In genomic region chr10:81426081-81426671, GRCm38 (mm10) we compare ENCODE assay signal across 8 mouse cellular contexts. TPM values are rescaled to one million over a fixed set of nuclear protein-coding genes. Genes with fewer than 3 reads are reported as not detected.
DNase-seq lines count a peak whose midpoint lies in the region; ATAC-seq and TF ChIP-seq lines count a peak whose summit lies in the region.

No protein-coding gene starts in this region.

- peak overlapping the region; percentile 66 to 91 for H3K4me3 ChIP-seq in MEL (ENCODE audit: control insufficient read depth in 1 of 2, insufficient read depth in 1 of 2, low read depth in 2 of 2, low read length in 2 of 2)
- H3K4me3 ChIP-seq in cortical plate, adult 2 months (ENCODE audit: insufficient read depth, low read length): peak overlapping the region; percentile 80
- peak overlapping the region; percentile 62 for H3K4me3 ChIP-seq in heart, embryonic 11.5 days (ENCODE audit: low read depth, low read length)
- H3K4me3 ChIP-seq in kidney, embryonic 14.5 days (ENCODE audit: low read length): peak overlapping the region; percentile 71
- H3K4me3 ChIP-seq in liver, embryonic 15.5 days (replicated peaks): peak overlapping the region; percentile 59

- no peak for ATAC-seq in heart, embryonic 11.5 days (replicated peaks; ENCODE audit: insufficient number of reproducible peaks, low FRiP score, low TSS enrichment)
- no peak for ATAC-seq in kidney, embryonic 14.5 days (ENCODE audit: low FRiP score, low TSS enrichment)
- ATAC-seq in liver, embryonic 15.5 days (ENCODE audit: insufficient read depth): no peak

- TF ChIP-seq RAD21 in MEL (IDR thresholded peaks at IDR 0.05; ENCODE audit: low read depth, low read length): no peak

- no peaks in the 10 kb centered on the region for H3K27me3 ChIP-seq in MEL (ENCODE audit: control insufficient read depth in 1 of 2, insufficient read depth in 2 of 2, low read length in 2 of 2)
- H3K27me3 ChIP-seq in heart, embryonic 11.5 days (ENCODE audit: control insufficient read depth, insufficient read depth, low read length): peaks cover 15% of the 10 kb centered on the region
- H3K27me3 ChIP-seq in kidney, embryonic 14.5 days (ENCODE audit: control insufficient read depth, insufficient read depth, low read length): no peaks in the 10 kb centered on the region
- H3K27me3 ChIP-seq in liver, embryonic 15.5 days: peaks cover 84% of the 10 kb centered on the region

- peak; percentile 69 for DNase-seq in 3134 (ENCODE audit: extremely low read depth, insufficient read length, low spot score)
- DNase-seq in MEL (ENCODE audit: low read depth, low spot score): peak; percentile 50
- DNase-seq in ovary, postnatal 14 days (ENCODE audit: low spot score): peak; percentile 11
- DNase-seq in c-Kit-positive CD71-positive TER-119-positive erythroid progenitor cells, embryonic 14.5 days (ENCODE audit: low spot score): no peak

- no peak for TF ChIP-seq EP300 in MEL (IDR thresholded peaks at IDR 0.05; ENCODE audit: low read depth in 1 of 2, low read length in 2 of 2)

- H3K4me1 ChIP-seq in MEL (ENCODE audit: control insufficient read depth in 1 of 2, insufficient read depth in 2 of 2, low read length in 2 of 2): peaks cover 0 to 9% of the 10 kb centered on the region in 2 experiments; a peak in 2 of 4 replicates
- H3K4me1 ChIP-seq in cortical plate, adult 2 months (ENCODE audit: control insufficient read depth, insufficient read depth, low read length): peaks cover 7% of the 10 kb centered on the region; the same call in 1 of the 2 replicates
- peaks cover 32% of the 10 kb centered on the region for H3K4me1 ChIP-seq in heart, embryonic 11.5 days (ENCODE audit: control insufficient read depth, insufficient read depth, low read length)
- H3K4me1 ChIP-seq in kidney, embryonic 14.5 days (ENCODE audit: control insufficient read depth, insufficient read depth, low read length): peaks cover 25% of the 10 kb centered on the region
- peaks cover 53% of the 10 kb centered on the region for H3K4me1 ChIP-seq in liver, embryonic 15.5 days (replicated peaks)

- peak overlapping the region; percentile 83 for H3K4me2 ChIP-seq in heart, embryonic 11.5 days
- peak overlapping the region; percentile 63 for H3K4me2 ChIP-seq in kidney, embryonic 14.5 days (replicated peaks; ENCODE audit: low read depth, low read length)
- peak overlapping the region; percentile 69 for H3K4me2 ChIP-seq in liver, embryonic 15.5 days

- peaks cover 7% of the 10 kb centered on the region for H3K79me2 ChIP-seq in MEL (ENCODE audit: control insufficient read depth, insufficient read depth, low read length, poor library complexity)

- H3K27ac ChIP-seq in MEL (ENCODE audit: control insufficient read depth, low read depth, low read length): peak overlapping the region; percentile 11; the same call in 1 of the 2 replicates
- H3K27ac ChIP-seq in cortical plate, adult 2 months (ENCODE audit: insufficient read depth, low read length): peak overlapping the region; percentile 85; the same call in 1 of the 2 replicates
- H3K27ac ChIP-seq in heart, embryonic 11.5 days (ENCODE audit: low read depth, low read length): no peak overlapping the region
- no peak overlapping the region; the same call in 1 of the 2 replicates for H3K27ac ChIP-seq in kidney, embryonic 14.5 days (ENCODE audit: low read depth, low read length)
- no peak overlapping the region for H3K27ac ChIP-seq in liver, embryonic 15.5 days (replicated peaks)

- peak overlapping the region; percentile 81 for H3K9ac ChIP-seq in MEL (ENCODE audit: control insufficient read depth, low read depth, low read length, poor library complexity, severe bottlenecking)
- peak overlapping the region; percentile 74 for H3K9ac ChIP-seq in heart, embryonic 11.5 days (ENCODE audit: low read depth, low read length)
- peak overlapping the region; percentile 79 for H3K9ac ChIP-seq in kidney, embryonic 14.5 days (ENCODE audit: low read depth, low read length)
- peak overlapping the region; percentile 42; the same call in 1 of the 2 replicates for H3K9ac ChIP-seq in liver, embryonic 15.5 days

- no peak; a peak in 1 of 4 replicates for TF ChIP-seq POLR2A in MEL (IDR thresholded peaks at IDR 0.05; ENCODE audit: control insufficient read depth in 1 of 2, insufficient read depth in 1 of 2, low read depth in 1 of 2, low read length in 2 of 2, poor library complexity in 1 of 2)
- TF ChIP-seq POLR2A in cortical plate, adult 2 months (IDR thresholded peaks at IDR 0.05; ENCODE audit: extremely low read depth, insufficient read depth, low read length): no peak

- peaks cover 0 to 3% of the 10 kb centered on the region in 2 experiments; a peak in 1 of 4 replicates for H3K36me3 ChIP-seq in MEL (ENCODE audit: control insufficient read depth in 1 of 2, insufficient read depth in 2 of 2, low read length in 2 of 2)
- no peaks in the 10 kb centered on the region for H3K36me3 ChIP-seq in heart, embryonic 11.5 days (ENCODE audit: control insufficient read depth, insufficient read depth, low read length)
- no peaks in the 10 kb centered on the region for H3K36me3 ChIP-seq in kidney, embryonic 14.5 days (ENCODE audit: control insufficient read depth, insufficient read depth, low read length)
- no peaks in the 10 kb centered on the region for H3K36me3 ChIP-seq in liver, embryonic 15.5 days (replicated peaks)

- WGBS in heart, embryonic 11.5 days (ENCODE audit: insufficient replicate concordance): 6% methylated on average over 14 of the region's 33 CpGs
- under 1% methylated on average over 23 of the region's 33 CpGs for WGBS in kidney, embryonic 14.5 days
- WGBS in liver, embryonic 15.5 days (ENCODE audit: insufficient replicate concordance): 1% methylated on average over 28 of the region's 33 CpGs

- TF ChIP-seq CTCF in MEL (IDR thresholded peaks at IDR 0.05 in 2 of 3, conservative IDR thresholded peaks at IDR 0.05 in 1 of 3; ENCODE audit: control insufficient read depth in 1 of 3, insufficient read depth in 1 of 3, low read depth in 2 of 3, low read length in 3 of 3, poor library complexity in 1 of 3, severe bottlenecking in 1 of 3): no peak
- no peak for TF ChIP-seq CTCF in cortical plate, adult 2 months (IDR thresholded peaks at IDR 0.05; ENCODE audit: extremely low read depth, insufficient read depth, low read length)

- H3K9me3 ChIP-seq in MEL (replicated peaks; ENCODE audit: insufficient read depth, low read length): no peaks in the 10 kb centered on the region
- no peaks in the 10 kb centered on the region for H3K9me3 ChIP-seq in heart, embryonic 11.5 days (replicated peaks; ENCODE audit: control insufficient read depth, low read length)
- H3K9me3 ChIP-seq in kidney, embryonic 14.5 days (ENCODE audit: control insufficient read depth, low read length): no peaks in the 10 kb centered on the region
- no peaks in the 10 kb centered on the region for H3K9me3 ChIP-seq in liver, embryonic 15.5 days (replicated peaks)

TF ChIP-seq in MEL, 35 proteins besides CTCF, POLR2A, EP300 and RAD21 (continues in another document):
- no peak for TF ChIP-seq E2F4 (IDR thresholded peaks at IDR 0.05; ENCODE audit: borderline replicate concordance, low read depth, low read length)

RNA-seq across cellular contexts. Expression of gene Nfic, which starts 29.3 kb away (rescaled TPM):
- total RNA-seq in MEL (2012; rRNA removed): 2.0 and 3.6 TPM in 2 replicates
- polyA plus RNA-seq in MEL (2012; ENCODE audit: insufficient read depth in 1 of 2, insufficient read length in 2 of 2, low read depth in 1 of 2, low replicate concordance in 2 of 2, missing spikeins in 1 of 2): 1 to 10 TPM in 1 of 2 experiments, not detected in 1; 9.7 TPM
- polyA plus RNA-seq in cortical plate, adult 2 months (2012; rRNA removed): 52.2 and 54.5 TPM in 2 replicates
- 28.1 and 29.8 TPM in 2 replicates for polyA plus RNA-seq in heart, embryonic 11.5 days (2014; fragmentation: Nextera tagmentation; extraction: Ambion mirVana)
- polyA plus RNA-seq in kidney, embryonic 14.5 days (2014; fragmentation: Nextera tagmentation; extraction: Ambion mirVana): 47.3 and 59.0 TPM in 2 replicates
- polyA plus RNA-seq in liver, embryonic 15.5 days (2015; fragmentation: Nextera tagmentation; extraction: Ambion mirVana): 9.5 and 11.5 TPM in 2 replicates

RNA-seq across cellular contexts. Expression of gene Smim24, which starts 33.3 kb away (rescaled TPM):
- 6.5 and 6.7 TPM in 2 replicates for total RNA-seq in MEL (2012; rRNA removed)
- polyA plus RNA-seq in MEL (2012; ENCODE audit: insufficient read depth in 1 of 2, insufficient read length in 2 of 2, low read depth in 1 of 2, low replicate concordance in 2 of 2, missing spikeins in 1 of 2): 10 to 100 TPM in 1 of 2 experiments, not detected in 1; 29.5 TPM
- polyA plus RNA-seq in cortical plate, adult 2 months (2012; rRNA removed): 2.5 and 3.0 TPM in 2 replicates
- 4.2 and 5.8 TPM in 2 replicates for polyA plus RNA-seq in heart, embryonic 11.5 days (2014; fragmentation: Nextera tagmentation; extraction: Ambion mirVana)
- polyA plus RNA-seq in kidney, embryonic 14.5 days (2014; fragmentation: Nextera tagmentation; extraction: Ambion mirVana): 14.9 and 16.4 TPM in 2 replicates
- 1.9 and 2.3 TPM in 2 replicates for polyA plus RNA-seq in liver, embryonic 15.5 days (2015; fragmentation: Nextera tagmentation; extraction: Ambion mirVana)

RNA-seq across cellular contexts. Expression of gene Gm48552, which starts 37.4 kb away (rescaled TPM):
- 0.49 and 0.89 TPM in 2 replicates for total RNA-seq in MEL (2012; rRNA removed)
- polyA plus RNA-seq in MEL (2012; ENCODE audit: insufficient read depth in 1 of 2, insufficient read length in 2 of 2, low read depth in 1 of 2, low replicate concordance in 2 of 2, missing spikeins in 1 of 2): 1 to 10 TPM in 1 of 2 experiments, not detected in 1; 1.2 TPM
- 6.8 and 7.8 TPM in 2 replicates for polyA plus RNA-seq in cortical plate, adult 2 months (2012; rRNA removed)
- 0.55 and 1.2 TPM in 2 replicates for polyA plus RNA-seq in heart, embryonic 11.5 days (2014; fragmentation: Nextera tagmentation; extraction: Ambion mirVana)
- polyA plus RNA-seq in kidney, embryonic 14.5 days (2014; fragmentation: Nextera tagmentation; extraction: Ambion mirVana): 0.61 and 1.5 TPM in 2 replicates
- polyA plus RNA-seq in liver, embryonic 15.5 days (2015; fragmentation: Nextera tagmentation; extraction: Ambion mirVana): 0.56 TPM in 1 of 2 replicates, not detected in the other

RNA-seq across cellular contexts. Expression of gene Gm48551, which starts 41.9 kb away (rescaled TPM):
- total RNA-seq in MEL (2012; rRNA removed): 0.46 and 0.62 TPM in 2 replicates
- 1 to 10 TPM in 1 of 2 experiments, not detected in 1; 2.6 TPM for polyA plus RNA-seq in MEL (2012; ENCODE audit: insufficient read depth in 1 of 2, insufficient read length in 2 of 2, low read depth in 1 of 2, low replicate concordance in 2 of 2, missing spikeins in 1 of 2)
- polyA plus RNA-seq in cortical plate, adult 2 months (2012; rRNA removed): 5.8 and 5.9 TPM in 2 replicates
- 1.4 and 2.9 TPM in 2 replicates for polyA plus RNA-seq in heart, embryonic 11.5 days (2014; fragmentation: Nextera tagmentation; extraction: Ambion mirVana)
- 3.5 and 3.8 TPM in 2 replicates for polyA plus RNA-seq in kidney, embryonic 14.5 days (2014; fragmentation: Nextera tagmentation; extraction: Ambion mirVana)
- polyA plus RNA-seq in liver, embryonic 15.5 days (2015; fragmentation: Nextera tagmentation; extraction: Ambion mirVana): 0.75 and 0.88 TPM in 2 replicates

RNA-seq across cellular contexts. Expression of gene Dohh, which starts 41.9 kb away (rescaled TPM):
- total RNA-seq in MEL (2012; rRNA removed): 153 and 157 TPM in 2 replicates
- polyA plus RNA-seq in MEL (2012; ENCODE audit: insufficient read depth in 1 of 2, insufficient read length in 2 of 2, low read depth in 1 of 2, low replicate concordance in 2 of 2, missing spikeins in 1 of 2): 100 to 1,000 TPM in 1 of 2 experiments, not detected in 1; 145 TPM
- polyA plus RNA-seq in cortical plate, adult 2 months (2012; rRNA removed): 106 and 108 TPM in 2 replicates
- polyA plus RNA-seq in heart, embryonic 11.5 days (2014; fragmentation: Nextera tagmentation; extraction: Ambion mirVana): 47.5 and 61.4 TPM in 2 replicates
- 59.2 and 73.9 TPM in 2 replicates for polyA plus RNA-seq in kidney, embryonic 14.5 days (2014; fragmentation: Nextera tagmentation; extraction: Ambion mirVana)
- polyA plus RNA-seq in liver, embryonic 15.5 days (2015; fragmentation: Nextera tagmentation; extraction: Ambion mirVana): 50.9 and 56.2 TPM in 2 replicates

Comparison
In these comparisons a context has a peak if more than half of its experiments do, and no peak if none do; other contexts are left out.
1. H3K27ac ChIP-seq: peak in MEL (single experiment) and cortical plate, adult 2 months (single experiment); none in heart, embryonic 11.5 days (single experiment), kidney, embryonic 14.5 days (single experiment) and liver, embryonic 15.5 days (single experiment).
2. Peak in every context shown above with its lines, with median percentiles within 50 percentile points of each other: H3K4me3 ChIP-seq, H3K9ac ChIP-seq and H3K4me2 ChIP-seq.